Mouse (Mus musculus) adrenal gland, postnatal 4 days (tissue): Measurements from ENCODE around the gene Prkcd. TPM values are rescaled to one million over a fixed set of nuclear protein-coding genes. Genes with fewer than 3 reads are reported as not detected.

ENCODE experiments used
- DNase-seq, 2 experiments: peaks; one replicate each; pipeline ENCODE4 v3.0.0; 2021 to 2022; ENCODE audit warnings: low spot score in 2 of 2, mixed read lengths in 2 of 2
- total RNA-seq, 2 experiments: library from RNA; stranded (reverse); gene quantifications; 2 replicates each; pipeline ENCODE4 v1.2.3; 2021

Gene Prkcd
- total RNA-seq, 2 experiments from 2014 or later: 197 to 224 TPM

GRCm38 (mm10) chr14:30575791-30576190, 50.2 kb downstream of the Prkcd start:
- DNase-seq: no peak

- DNase-seq: peak in 1 of 2 experiments; percentile 63
Measured at GRCm38 (mm10) chr14:30573983-30574584, 51.9 kb downstream of the Prkcd start.

- no peak for DNase-seq
Measured at GRCm38 (mm10) chr14:30573235-30573634, 52.8 kb downstream of the Prkcd start.

- DNase-seq: no peak
Measured at GRCm38 (mm10) chr14:30572253-30572652, 53.8 kb downstream of the Prkcd start.

GRCm38 (mm10) chr14:30570303-30570702, 55.7 kb downstream of the Prkcd start:
- no peak for DNase-seq

GRCm38 (mm10) chr14:30568016-30568415, 58.0 kb downstream of the Prkcd start:
- DNase-seq: no peak

GRCm38 (mm10) chr14:30566317-30566716, 59.7 kb downstream of the Prkcd start:
- DNase-seq: no peak

GRCm38 (mm10) chr14:30564451-30564850, 61.6 kb downstream of the Prkcd start:
- no peak for DNase-seq

- no peak for DNase-seq
Measured at GRCm38 (mm10) chr14:30562343-30562742, 63.7 kb downstream of the Prkcd start.

- no peak for DNase-seq
Measured at GRCm38 (mm10) chr14:30561470-30562187, 64.4 kb downstream of the Prkcd start.

- no peak for DNase-seq
Measured at GRCm38 (mm10) chr14:30560803-30561389, 65.1 kb downstream of the Prkcd start.

- no peak for DNase-seq
Measured at GRCm38 (mm10) chr14:30559321-30559850, 66.6 kb downstream of the Prkcd start.

GRCm38 (mm10) chr14:30557730-30558129, 68.3 kb downstream of the Prkcd start:
- DNase-seq: no peak

GRCm38 (mm10) chr14:30556651-30557050, 69.4 kb downstream of the Prkcd start:
- DNase-seq: no peak

- DNase-seq: no peak
Measured at GRCm38 (mm10) chr14:30553185-30553584, 72.8 kb downstream of the Prkcd start.

- no peak for DNase-seq
Measured at GRCm38 (mm10) chr14:30551981-30552380, 74.0 kb downstream of the Prkcd start.

- DNase-seq: no peak
Measured at GRCm38 (mm10) chr14:30551509-30551908, 74.5 kb downstream of the Prkcd start.

- DNase-seq: no peak
Measured at GRCm38 (mm10) chr14:30550232-30551070, 75.6 kb downstream of the Prkcd start.

GRCm38 (mm10) chr14:30549777-30550149, 76.2 kb downstream of the Prkcd start:
- DNase-seq: no peak

- DNase-seq: peak; percentile 95 to 98
Measured at GRCm38 (mm10) chr14:30548965-30549776, 76.8 kb downstream of the Prkcd start.
